Mouse (Mus musculus): Measurements from ENCODE around the gene Pros1. TPM values are rescaled to one million over a fixed set of nuclear protein-coding genes. Genes with fewer than 3 reads are reported as not detected.
A peak's percentile ranks its signal among the peaks of the same experiment; 100 is the strongest.

Gene Pros1
- polyA plus RNA-seq, 1 experiment from 2014 or later = 17.5 TPM

GRCm38 (mm10) chr16:62872688-62873117, 18.6 kb downstream of the Pros1 start:
- no peaks in the 10 kb centered on the region for H3K4me1 ChIP-seq (replicated peaks)
- ATAC-seq (ENCODE audit: insufficient number of reproducible peaks, low FRiP score) = no peak
- no peak overlapping the region for H3K27ac ChIP-seq (ENCODE audit: poor library complexity, severe bottlenecking)
- peaks cover 4% of the 10 kb centered on the region; the same call in 1 of the 2 replicates for H3K9me3 ChIP-seq (replicated peaks)
- H3K4me2 ChIP-seq = no peak overlapping the region
- WGBS = 76% methylated on average over 5 of the region's 5 CpGs
- H3K27me3 ChIP-seq (replicated peaks) = no peaks in the 10 kb centered on the region
- no peak overlapping the region for H3K9ac ChIP-seq
- no peaks in the 10 kb centered on the region for H3K36me3 ChIP-seq
- no peak overlapping the region for H3K4me3 ChIP-seq

GRCm38 (mm10) chr16:62873180-62873579, 19.1 kb downstream of the Pros1 start:
- WGBS = 78% methylated on average over 4 of the region's 4 CpGs
- ATAC-seq (ENCODE audit: insufficient number of reproducible peaks, low FRiP score) = no peak
- H3K4me2 ChIP-seq = no peak overlapping the region

GRCm38 (mm10) chr16:62874065-62874464, 20.0 kb downstream of the Pros1 start:
- H3K4me3 ChIP-seq = no peak overlapping the region
- H3K27me3 ChIP-seq (replicated peaks) = no peaks in the 10 kb centered on the region
- peaks cover 4% of the 10 kb centered on the region; the same call in 1 of the 2 replicates for H3K9me3 ChIP-seq (replicated peaks)
- no peak for ATAC-seq (ENCODE audit: insufficient number of reproducible peaks, low FRiP score)
- H3K4me2 ChIP-seq = no peak overlapping the region
- no peaks in the 10 kb centered on the region for H3K4me1 ChIP-seq (replicated peaks)
- no peak overlapping the region for H3K9ac ChIP-seq
- 85% methylated on average over 6 of the region's 6 CpGs for WGBS
- H3K27ac ChIP-seq (ENCODE audit: poor library complexity, severe bottlenecking) = no peak overlapping the region
- H3K36me3 ChIP-seq = no peaks in the 10 kb centered on the region

More at GRCm38 (mm10) chr16:62873180-62873579, 19.1 kb downstream of the Pros1 start:
- peaks cover 4% of the 10 kb centered on the region; the same call in 1 of the 2 replicates for H3K9me3 ChIP-seq (replicated peaks)
- H3K27me3 ChIP-seq (replicated peaks) = no peaks in the 10 kb centered on the region
- no peaks in the 10 kb centered on the region for H3K4me1 ChIP-seq (replicated peaks)
- no peak overlapping the region for H3K9ac ChIP-seq
- no peak overlapping the region for H3K4me3 ChIP-seq
- H3K36me3 ChIP-seq = no peaks in the 10 kb centered on the region
- no peak overlapping the region for H3K27ac ChIP-seq (ENCODE audit: poor library complexity, severe bottlenecking)

GRCm38 (mm10) chr16:62895824-62896223, 41.7 kb downstream of the Pros1 start:
- H3K9ac ChIP-seq = no peak overlapping the region
- no peak overlapping the region for H3K4me2 ChIP-seq
- no peak overlapping the region for H3K27ac ChIP-seq (ENCODE audit: poor library complexity, severe bottlenecking)
- peaks cover 2% of the 10 kb centered on the region; the same call in 1 of the 2 replicates for H3K36me3 ChIP-seq
- no peak overlapping the region for H3K4me3 ChIP-seq
- 88% methylated on average over 3 of the region's 3 CpGs for WGBS
- no peaks in the 10 kb centered on the region for H3K27me3 ChIP-seq (replicated peaks)
- H3K9me3 ChIP-seq (replicated peaks) = no peaks in the 10 kb centered on the region
- no peak for ATAC-seq (ENCODE audit: insufficient number of reproducible peaks, low FRiP score)
- no peaks in the 10 kb centered on the region for H3K4me1 ChIP-seq (replicated peaks)

GRCm38 (mm10) chr16:62911364-62911763, 57.3 kb downstream of the Pros1 start:
- Histone ChIP-seq H3K9ac (no peak overlapping the region), H3K4me1 (replicated peaks) (0 out of 2 replicates have a peak, but pooled peaks cover 4% of the 10 kb centered on the region), H3K4me3 (no peak overlapping the region), H3K4me2 (no peak overlapping the region), H3K36me3 (no peaks in the 10 kb centered on the region), H3K27ac (ENCODE audit: poor library complexity, severe bottlenecking) (no peak overlapping the region), H3K9me3 (replicated peaks) (no peaks in the 10 kb centered on the region), H3K27me3 (replicated peaks) (no peaks in the 10 kb centered on the region)
- no peak for ATAC-seq (ENCODE audit: insufficient number of reproducible peaks, low FRiP score)
- WGBS = 82% methylated on average over 1 of the region's 1 CpGs

- Histone ChIP-seq H3K36me3 (no peaks in the 10 kb centered on the region), H3K4me2 (no peak overlapping the region), H3K9ac (no peak overlapping the region), H3K27me3 (replicated peaks) (no peaks in the 10 kb centered on the region), H3K4me3 (no peak overlapping the region), H3K9me3 (replicated peaks) (no peaks in the 10 kb centered on the region), H3K4me1 (replicated peaks) (0 out of 2 replicates have a peak, but pooled peaks cover 4% of the 10 kb centered on the region), H3K27ac (ENCODE audit: poor library complexity, severe bottlenecking) (no peak overlapping the region)
- 54% methylated on average over 2 of the region's 2 CpGs for WGBS
- ATAC-seq (ENCODE audit: insufficient number of reproducible peaks, low FRiP score) = 0 out of 2 replicates have a peak, but pooled peaks have one; percentile 45
Measured at GRCm38 (mm10) chr16:62912246-62912645, 58.1 kb downstream of the Pros1 start.

GRCm38 (mm10) chr16:62915530-62915929, 61.4 kb downstream of the Pros1 start:
- no peak overlapping the region for H3K4me3 ChIP-seq
- H3K27ac ChIP-seq (ENCODE audit: poor library complexity, severe bottlenecking) = no peak overlapping the region
- no peak for ATAC-seq (ENCODE audit: insufficient number of reproducible peaks, low FRiP score)
- WGBS = 76% methylated on average over 5 of the region's 5 CpGs
- H3K36me3 ChIP-seq = no peaks in the 10 kb centered on the region
- no peaks in the 10 kb centered on the region for H3K9me3 ChIP-seq (replicated peaks)
- no peaks in the 10 kb centered on the region for H3K27me3 ChIP-seq (replicated peaks)
- no peak overlapping the region for H3K9ac ChIP-seq
- no peak overlapping the region for H3K4me2 ChIP-seq
- 0 out of 2 replicates have a peak, but pooled peaks cover 4% of the 10 kb centered on the region for H3K4me1 ChIP-seq (replicated peaks)

GRCm38 (mm10) chr16:62922245-62922644, 68.1 kb downstream of the Pros1 start:
- H3K36me3 ChIP-seq = no peaks in the 10 kb centered on the region
- no peaks in the 10 kb centered on the region for H3K27me3 ChIP-seq (replicated peaks)
- WGBS = 66% methylated on average over 8 of the region's 8 CpGs
- H3K4me2 ChIP-seq = no peak overlapping the region
- no peaks in the 10 kb centered on the region for H3K9me3 ChIP-seq (replicated peaks)
- no peak overlapping the region for H3K4me3 ChIP-seq
- no peak overlapping the region for H3K9ac ChIP-seq
- no peak overlapping the region for H3K27ac ChIP-seq (ENCODE audit: poor library complexity, severe bottlenecking)
- ATAC-seq (ENCODE audit: insufficient number of reproducible peaks, low FRiP score) = no peak
- no peaks in the 10 kb centered on the region for H3K4me1 ChIP-seq (replicated peaks)

- no peaks in the 10 kb centered on the region for H3K9me3 ChIP-seq (replicated peaks)
- H3K9ac ChIP-seq = no peak overlapping the region
- no peak overlapping the region for H3K27ac ChIP-seq (ENCODE audit: poor library complexity, severe bottlenecking)
- no peak overlapping the region for H3K4me2 ChIP-seq
- H3K36me3 ChIP-seq = no peaks in the 10 kb centered on the region
- H3K4me3 ChIP-seq = no peak overlapping the region
- 78% methylated on average over 6 of the region's 6 CpGs for WGBS
- H3K27me3 ChIP-seq (replicated peaks) = no peaks in the 10 kb centered on the region
- H3K4me1 ChIP-seq (replicated peaks) = no peaks in the 10 kb centered on the region
- ATAC-seq (ENCODE audit: insufficient number of reproducible peaks, low FRiP score) = no peak
Measured at GRCm38 (mm10) chr16:62931341-62931740, 77.2 kb downstream of the Pros1 start.

GRCm38 (mm10) chr16:62936316-62936715, 82.2 kb downstream of the Pros1 start:
- ATAC-seq (ENCODE audit: insufficient number of reproducible peaks, low FRiP score) = no peak
- Histone ChIP-seq H3K27ac (ENCODE audit: poor library complexity, severe bottlenecking) (no peak overlapping the region), H3K9ac (no peak overlapping the region), H3K9me3 (replicated peaks) (no peaks in the 10 kb centered on the region), H3K27me3 (replicated peaks) (no peaks in the 10 kb centered on the region), H3K4me1 (replicated peaks) (no peaks in the 10 kb centered on the region), H3K36me3 (no peaks in the 10 kb centered on the region), H3K4me3 (no peak overlapping the region), H3K4me2 (no peak overlapping the region)
- 77% methylated on average over 11 of the region's 11 CpGs for WGBS

GRCm38 (mm10) chr16:62940388-62941003, 86.4 kb downstream of the Pros1 start:
- Histone ChIP-seq H3K4me2 (peak overlapping the region; percentile 39; the same call in 1 of the 2 replicates), H3K27me3 (replicated peaks) (no peaks in the 10 kb centered on the region), H3K4me1 (replicated peaks) (no peaks in the 10 kb centered on the region), H3K36me3 (no peaks in the 10 kb centered on the region), H3K4me3 (peak overlapping the region; percentile 33), H3K9ac (no peak overlapping the region), H3K9me3 (replicated peaks) (no peaks in the 10 kb centered on the region), H3K27ac (ENCODE audit: poor library complexity, severe bottlenecking) (no peak overlapping the region)
- no peak for ATAC-seq (ENCODE audit: insufficient number of reproducible peaks, low FRiP score)
- 23% methylated on average over 16 of the region's 16 CpGs for WGBS

GRCm38 (mm10) chr16:62941763-62942162, 87.7 kb downstream of the Pros1 start:
- H3K4me2 ChIP-seq = no peak overlapping the region
- no peaks in the 10 kb centered on the region for H3K27me3 ChIP-seq (replicated peaks)
- no peaks in the 10 kb centered on the region for H3K9me3 ChIP-seq (replicated peaks)
- no peak overlapping the region for H3K4me3 ChIP-seq
- ATAC-seq (ENCODE audit: insufficient number of reproducible peaks, low FRiP score) = no peak
- H3K9ac ChIP-seq = no peak overlapping the region
- no peaks in the 10 kb centered on the region for H3K36me3 ChIP-seq
- H3K27ac ChIP-seq (ENCODE audit: poor library complexity, severe bottlenecking) = no peak overlapping the region
- 56% methylated on average over 10 of the region's 10 CpGs for WGBS
- no peaks in the 10 kb centered on the region for H3K4me1 ChIP-seq (replicated peaks)

All from heart, embryonic 12.5 days (tissue).